Mouse (Mus musculus) hindbrain, embryonic 11.5 days (tissue): Measurements from ENCODE around the gene Slc27a3. TPM values are rescaled to one million over a fixed set of nuclear protein-coding genes. Genes with fewer than 3 reads are reported as not detected.

Experiments
- ATAC-seq: fragments of 200-750 bp; cut with Nextera tagmentation; 2 replicates; pipeline ENCODE4 v1.8.0; 2017; ENCODE audit warnings: mild to moderate bottlenecking, moderate TSS enrichment, moderate library complexity; ENCODE audit not compliant: low FRiP score
- DNase-seq: peaks from one replicate; pipeline ENCODE4 v3.0.0-alpha.2; 2015; ENCODE audit warnings: low spot score
- H3K27ac ChIP-seq: fragments of 300-500 bp; sonication (generic); 2 replicates; pipeline ENCODE4 v1.5.1; 2014; ENCODE audit warnings: mild to moderate bottlenecking, low read depth, low read length
- H3K27me3 ChIP-seq: fragments of 300-500 bp; sonication (generic); 2 replicates; pipeline ENCODE4 v1.6.1; 2014; ENCODE audit warnings: mild to moderate bottlenecking, low read length, moderate library complexity, mixed read lengths; ENCODE audit not compliant: control insufficient read depth, insufficient read depth
- H3K36me3 ChIP-seq: fragments of 300-500 bp; sonication (generic); 2 replicates; pipeline ENCODE4 v1.6.1; 2014; ENCODE audit warnings: mild to moderate bottlenecking, low read length, moderate library complexity, mixed read lengths; ENCODE audit not compliant: control insufficient read depth, insufficient read depth
- H3K4me1 ChIP-seq: fragments of 300-500 bp; sonication (generic); replicated peaks from 2 replicates; pipeline ENCODE4 v1.6.1; 2014; ENCODE audit warnings: low read length, mixed read lengths; ENCODE audit not compliant: control insufficient read depth, insufficient read depth
- H3K4me2 ChIP-seq: fragments of 300-500 bp; sonication (generic); replicated peaks from 2 replicates; pipeline ENCODE4 v1.6.1; 2014; ENCODE audit warnings: mild to moderate bottlenecking, low read depth, low read length
- H3K4me3 ChIP-seq: fragments of 300-500 bp; sonication (generic); 2 replicates; pipeline ENCODE4 v1.5.1; 2014; ENCODE audit warnings: low read depth, low read length
- H3K9ac ChIP-seq: fragments of 300-500 bp; sonication (generic); 2 replicates; pipeline ENCODE4 v1.6.1; 2014; ENCODE audit warnings: low read depth, low read length
- H3K9me3 ChIP-seq: fragments of 300-500 bp; sonication (generic); 2 replicates; pipeline ENCODE4 v1.6.1; 2016; ENCODE audit warnings: low read length; ENCODE audit not compliant: control insufficient read depth
- WGBS: fragments of 180-500 bp; shearing (Covaris S2); extraction: QIAGEN DNeasy Blood & Tissue Kit; methylation state at CpG from one replicate; pipeline ENCODE4 v1.1.7; 2014; 5-methylcytosine and 5-hydroxymethylcytosine counted together
- polyA plus RNA-seq: library from polyadenylated mRNA; unstranded; fragments of >200 nt; fragmentation: Nextera tagmentation; extraction: Ambion mirVana; gene quantifications from 2 replicates; pipeline ENCODE4 v1.2.1, GENCODE M21; 2014

Slc27a3 gene
- polyA plus RNA-seq, 1 experiment from 2014 or later = 14.8 TPM

DNA sequence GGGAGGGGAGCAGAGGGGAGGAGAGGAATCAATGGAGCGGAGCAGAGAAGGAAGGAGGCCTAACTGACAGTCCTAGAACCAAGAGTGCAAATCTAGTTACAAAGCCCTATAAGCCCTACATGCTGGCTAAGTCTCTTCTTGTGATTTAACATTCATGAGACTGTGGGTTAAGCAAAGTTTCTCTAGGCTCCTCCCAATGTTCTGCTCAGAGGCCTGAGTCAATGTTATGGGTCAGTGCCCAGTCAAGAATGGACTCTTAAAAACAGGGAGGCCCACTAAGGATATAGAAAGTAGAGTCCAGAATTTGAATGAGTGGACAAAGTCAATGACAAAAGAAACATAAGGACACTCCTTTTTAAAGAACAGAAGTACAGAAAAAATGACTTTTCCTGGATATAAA, 37.8 kb upstream of the Slc27a3 start:
- no peak for ATAC-seq
- no peak overlapping the region for H3K4me2 ChIP-seq
- H3K36me3 ChIP-seq = 0 out of 2 replicates have a peak, but pooled peaks cover 6% of the 10 kb centered on the region
- WGBS = 85% methylated on average over 1 of the region's 1 CpGs
- H3K4me1 ChIP-seq = peaks cover 6% of the 10 kb centered on the region
- H3K4me3 ChIP-seq = no peak overlapping the region
- no peak for DNase-seq
- no peaks in the 10 kb centered on the region for H3K27me3 ChIP-seq
- no peak overlapping the region for H3K9ac ChIP-seq
- H3K9me3 ChIP-seq = no peaks in the 10 kb centered on the region
- no peak overlapping the region for H3K27ac ChIP-seq

DNA sequence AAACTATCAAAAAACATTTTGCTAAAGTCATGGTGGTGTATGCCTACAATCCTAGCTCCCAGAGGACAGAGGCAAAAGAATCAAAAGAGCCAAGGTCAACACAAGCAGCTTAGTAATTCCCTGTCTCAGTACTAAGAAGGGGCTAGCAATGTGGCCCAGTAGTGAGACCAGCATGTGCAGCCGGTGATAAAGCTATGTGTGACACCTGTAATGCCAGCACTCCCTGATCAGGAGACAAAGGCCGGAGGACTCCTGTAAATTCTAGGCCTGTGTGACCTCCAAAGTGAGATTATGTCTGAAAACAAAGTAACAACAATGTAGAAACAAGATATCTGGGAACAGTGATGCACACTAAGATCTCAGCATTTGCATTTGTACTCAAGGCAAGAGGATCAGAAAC, 35.8 kb upstream of the Slc27a3 start:
- Histone ChIP-seq H3K36me3 (0 out of 2 replicates have a peak, but pooled peaks cover 6% of the 10 kb centered on the region), H3K9me3 (no peaks in the 10 kb centered on the region), H3K27ac (no peak overlapping the region), H3K4me1 (no peaks in the 10 kb centered on the region), H3K27me3 (no peaks in the 10 kb centered on the region), H3K4me2 (no peak overlapping the region), H3K4me3 (no peak overlapping the region), H3K9ac (no peak overlapping the region)
- DNase-seq = no peak
- WGBS = 96% methylated on average over 2 of the region's 2 CpGs
- ATAC-seq = no peak

DNA sequence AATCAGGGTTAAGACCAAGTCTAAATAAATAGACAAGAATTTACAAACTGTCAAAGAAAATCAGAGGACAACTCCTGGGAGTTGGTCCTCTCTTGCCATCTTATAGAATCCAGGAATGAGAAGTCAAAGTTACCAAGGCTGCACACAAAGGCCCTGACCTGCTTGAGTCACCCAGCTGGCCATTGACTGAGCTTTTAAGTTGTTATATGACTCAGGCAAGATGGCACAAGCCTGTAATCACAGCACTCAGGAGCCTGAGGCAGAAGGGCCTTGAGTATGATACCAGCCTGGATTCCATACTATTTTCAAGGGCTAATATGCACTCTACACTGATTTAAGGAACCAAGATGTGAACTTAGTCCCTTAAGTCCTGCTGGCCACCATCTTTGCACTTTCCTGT, 33.8 kb upstream of the Slc27a3 start:
- no peaks in the 10 kb centered on the region for H3K9me3 ChIP-seq

DNA sequence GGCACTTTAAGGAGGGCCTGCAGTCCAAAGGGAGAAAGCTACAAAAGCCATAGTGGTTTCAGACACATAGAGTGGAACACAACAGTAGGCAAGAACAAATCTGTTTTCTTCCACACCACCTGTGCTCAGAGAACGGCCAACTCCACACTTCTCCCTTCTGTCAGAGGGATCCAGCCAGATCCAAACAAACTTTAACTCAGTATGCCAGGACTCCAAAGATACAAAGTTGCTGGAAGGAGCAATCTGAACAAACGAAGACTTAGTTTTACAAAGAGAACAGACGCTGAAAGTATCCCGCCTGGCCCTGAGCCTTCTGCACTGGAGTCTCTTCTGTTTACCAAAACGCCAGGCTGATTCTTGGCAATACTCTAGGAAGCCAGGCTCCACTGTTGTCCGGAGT, 31.0 kb upstream of the Slc27a3 start:
- H3K4me3 ChIP-seq = no peak overlapping the region
- no peak for DNase-seq
- no peaks in the 10 kb centered on the region for H3K4me1 ChIP-seq
- no peaks in the 10 kb centered on the region for H3K27me3 ChIP-seq
- no peaks in the 10 kb centered on the region for H3K9me3 ChIP-seq
- H3K36me3 ChIP-seq = 0 out of 2 replicates have a peak, but pooled peaks cover 6% of the 10 kb centered on the region
- no peak overlapping the region for H3K27ac ChIP-seq
- 91% methylated on average over 6 of the region's 6 CpGs for WGBS
- ATAC-seq = no peak
- H3K4me2 ChIP-seq = no peak overlapping the region
- no peak overlapping the region for H3K9ac ChIP-seq

More for the DNA sequence above, 33.8 kb upstream of the Slc27a3 start:
- Histone ChIP-seq H3K4me2 (no peak overlapping the region), H3K9ac (no peak overlapping the region), H3K4me3 (no peak overlapping the region), H3K27ac (no peak overlapping the region), H3K4me1 (no peaks in the 10 kb centered on the region), H3K27me3 (no peaks in the 10 kb centered on the region), H3K36me3 (0 out of 2 replicates have a peak, but pooled peaks cover 6% of the 10 kb centered on the region)
- DNase-seq (no peak), ATAC-seq (no peak)

DNA sequence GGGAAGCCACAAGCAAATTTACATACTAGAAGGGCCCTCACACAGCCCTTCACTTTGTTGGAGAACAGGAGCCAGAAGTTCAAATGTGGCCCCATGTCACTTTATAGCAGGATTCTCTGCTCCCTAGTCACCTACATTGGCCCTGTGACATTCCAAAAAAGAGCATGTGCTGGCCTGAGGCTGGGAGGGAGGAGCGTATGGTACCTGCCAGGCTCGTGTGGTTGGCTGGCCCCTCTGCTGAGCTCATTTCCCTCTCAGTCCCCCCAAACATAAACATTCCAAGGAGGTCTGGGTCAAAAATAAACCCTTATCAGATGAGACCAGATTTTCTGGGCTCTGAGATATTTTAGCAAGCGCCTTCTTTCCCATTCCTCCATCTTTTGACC, 23.3 kb upstream of the Slc27a3 start:
- H3K36me3 ChIP-seq = peaks cover 4% of the 10 kb centered on the region; the same call in 1 of the 2 replicates
- no peak overlapping the region for H3K4me2 ChIP-seq
- ATAC-seq (peak; percentile 27; the same call in 1 of the 2 replicates), DNase-seq (no peak)
- H3K27ac ChIP-seq = no peak overlapping the region
- H3K9me3 ChIP-seq = no peaks in the 10 kb centered on the region
- no peak overlapping the region for H3K9ac ChIP-seq
- no peak overlapping the region for H3K4me3 ChIP-seq
- no peaks in the 10 kb centered on the region for H3K27me3 ChIP-seq
- 65% methylated on average over 3 of the region's 3 CpGs for WGBS
- H3K4me1 ChIP-seq = no peaks in the 10 kb centered on the region

DNA sequence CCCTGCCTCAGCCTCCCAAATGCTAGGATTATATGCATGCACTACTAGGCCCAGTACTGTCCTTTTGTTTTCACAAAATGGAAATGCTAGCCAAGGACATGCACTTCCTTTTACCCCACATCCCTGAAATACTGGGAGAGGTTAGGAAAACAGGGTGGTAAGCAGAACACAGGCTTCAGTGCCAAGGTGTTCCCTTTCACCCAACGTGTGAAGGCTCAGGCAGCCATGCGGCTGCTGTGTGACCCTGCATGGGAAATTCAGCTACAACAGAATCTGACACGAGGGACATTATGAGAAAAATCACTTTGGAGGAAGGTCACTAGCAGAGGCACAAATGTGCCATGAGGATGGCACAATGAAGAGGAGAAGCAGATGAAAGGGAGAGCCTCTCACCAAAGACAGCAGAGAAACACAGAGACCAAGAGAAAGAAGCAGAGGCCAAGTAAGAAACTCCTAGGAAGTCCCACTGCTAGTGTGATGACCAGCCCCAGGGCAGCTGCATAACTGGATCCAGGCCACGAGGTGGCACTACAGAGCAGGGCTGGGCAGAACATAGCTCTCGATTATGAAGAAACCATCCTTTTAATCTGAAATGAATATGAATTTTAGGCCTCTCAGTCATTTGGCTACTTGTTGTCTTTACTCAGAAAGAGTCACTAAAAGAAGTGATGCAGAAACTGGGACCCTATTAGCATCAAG, 22.7 kb upstream of the Slc27a3 start:
- Histone ChIP-seq H3K4me2 (no peak overlapping the region), H3K9me3 (no peaks in the 10 kb centered on the region), H3K4me1 (no peaks in the 10 kb centered on the region), H3K27ac (no peak overlapping the region), H3K36me3 (peaks cover 4% of the 10 kb centered on the region; the same call in 1 of the 2 replicates), H3K4me3 (no peak overlapping the region), H3K27me3 (no peaks in the 10 kb centered on the region), H3K9ac (no peak overlapping the region)
- WGBS = 50% methylated on average over 5 of the region's 5 CpGs
- ATAC-seq = peak; percentile 33; the same call in 1 of the 2 replicates
- DNase-seq = peak; percentile 84

DNA sequence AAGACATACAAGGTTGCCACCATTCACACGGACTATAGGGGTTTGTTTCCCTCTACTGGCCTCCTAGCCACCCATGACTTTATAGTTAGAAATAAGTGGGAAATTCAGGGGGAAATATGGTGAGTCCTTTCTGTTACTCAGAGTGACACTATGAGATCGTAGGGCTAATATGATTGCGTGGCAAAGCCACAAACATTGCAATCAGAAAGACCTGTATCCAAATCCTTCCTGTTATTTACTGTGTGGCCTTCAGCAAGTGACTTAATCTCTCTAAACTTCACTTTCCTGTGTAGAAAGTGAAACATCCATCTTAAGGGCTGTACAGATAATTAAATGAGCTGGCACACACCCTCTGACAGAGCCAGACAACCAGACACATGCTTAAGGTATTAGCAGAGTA, 19.0 kb upstream of the Slc27a3 start:
- Histone ChIP-seq H3K4me1 (no peaks in the 10 kb centered on the region), H3K36me3 (peaks cover 11% of the 10 kb centered on the region), H3K9me3 (no peaks in the 10 kb centered on the region), H3K4me2 (no peak overlapping the region), H3K4me3 (no peak overlapping the region), H3K27ac (no peak overlapping the region), H3K27me3 (no peaks in the 10 kb centered on the region), H3K9ac (no peak overlapping the region)
- 93% methylated on average over 3 of the region's 3 CpGs for WGBS
- no peak for DNase-seq
- ATAC-seq = no peak

DNA sequence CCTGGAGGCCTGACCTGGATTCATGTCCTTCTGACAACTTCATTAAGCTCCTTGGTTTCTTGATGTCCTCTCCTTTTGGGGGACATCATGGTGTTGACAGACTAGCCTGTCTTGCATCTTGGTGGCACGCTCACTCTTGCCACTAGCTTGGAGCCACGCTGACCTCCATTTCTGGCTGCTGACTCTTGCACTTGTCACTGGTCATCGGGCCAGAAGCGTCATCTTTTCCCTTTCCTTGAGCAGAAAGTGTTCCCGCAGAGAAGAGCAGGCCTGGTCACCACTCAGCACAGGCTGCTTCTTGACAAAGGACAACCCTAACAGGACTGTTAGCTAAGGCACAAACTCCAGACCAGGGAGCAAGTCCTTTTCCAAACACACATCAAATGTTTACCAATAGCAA, 16.7 kb upstream of the Slc27a3 start:
- WGBS = 94% methylated on average over 5 of the region's 5 CpGs
- Histone ChIP-seq H3K4me2 (no peak overlapping the region), H3K27me3 (no peaks in the 10 kb centered on the region), H3K9me3 (no peaks in the 10 kb centered on the region), H3K4me1 (no peaks in the 10 kb centered on the region), H3K4me3 (no peak overlapping the region), H3K36me3 (peaks cover 21% of the 10 kb centered on the region), H3K27ac (no peak overlapping the region), H3K9ac (no peak overlapping the region)
- no peak for ATAC-seq
- DNase-seq = no peak

DNA sequence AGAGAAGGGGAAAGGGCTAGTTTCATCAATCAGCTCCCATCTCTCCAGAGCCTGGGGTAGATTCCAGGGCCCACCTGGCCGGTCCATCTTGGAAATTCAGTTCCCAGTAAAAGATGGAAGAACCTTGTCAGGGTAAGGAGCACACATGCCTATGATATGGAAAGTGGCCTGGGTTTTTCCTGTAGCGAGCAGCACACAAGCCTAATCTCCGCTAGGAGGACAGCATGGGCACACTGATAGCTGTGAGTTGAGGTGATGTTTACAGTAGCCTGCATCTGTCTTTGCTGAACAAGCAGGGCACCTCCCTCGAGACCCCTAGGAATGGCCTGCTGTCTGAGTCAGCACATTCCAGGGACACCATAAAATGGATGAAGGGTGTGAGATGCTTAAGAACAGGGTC, 14.9 kb upstream of the Slc27a3 start:
- no peaks in the 10 kb centered on the region for H3K4me1 ChIP-seq
- H3K4me3 ChIP-seq = no peak overlapping the region
- DNase-seq (no peak), ATAC-seq (no peak)
- no peaks in the 10 kb centered on the region for H3K27me3 ChIP-seq
- H3K4me2 ChIP-seq = no peak overlapping the region
- no peak overlapping the region for H3K9ac ChIP-seq
- H3K36me3 ChIP-seq = peaks cover 29% of the 10 kb centered on the region
- H3K9me3 ChIP-seq = no peaks in the 10 kb centered on the region
- no peak overlapping the region for H3K27ac ChIP-seq
- 80% methylated on average over 4 of the region's 4 CpGs for WGBS
